Mouse (Mus musculus): ENCODE measurements around the gene Ccdc169.

Gene Ccdc169

DNA sequence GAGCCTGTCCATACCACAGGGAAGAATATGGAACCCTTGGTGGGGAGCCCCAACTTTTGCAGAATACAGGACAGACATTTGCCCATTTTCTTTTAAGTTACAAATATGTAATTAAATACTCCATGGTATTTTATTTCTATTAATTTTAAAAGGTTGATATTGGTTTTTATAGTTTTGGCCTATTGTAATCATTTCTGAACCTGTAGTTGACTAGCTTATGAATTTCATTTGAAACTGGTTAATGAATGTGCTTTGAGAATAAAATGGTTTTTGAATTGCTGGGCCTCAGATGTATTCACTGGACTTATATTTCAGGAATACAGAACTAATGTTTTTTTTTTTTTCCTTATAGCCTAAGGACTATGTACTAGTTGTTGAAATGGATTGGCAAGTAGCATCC is at the start of gene Ccdc169:
Ccdc169 (plus strand) TSS at position 301 of the 400 bp plus-strand sequence.
- CTCF ChIA-PET: no interaction called here

DNA sequence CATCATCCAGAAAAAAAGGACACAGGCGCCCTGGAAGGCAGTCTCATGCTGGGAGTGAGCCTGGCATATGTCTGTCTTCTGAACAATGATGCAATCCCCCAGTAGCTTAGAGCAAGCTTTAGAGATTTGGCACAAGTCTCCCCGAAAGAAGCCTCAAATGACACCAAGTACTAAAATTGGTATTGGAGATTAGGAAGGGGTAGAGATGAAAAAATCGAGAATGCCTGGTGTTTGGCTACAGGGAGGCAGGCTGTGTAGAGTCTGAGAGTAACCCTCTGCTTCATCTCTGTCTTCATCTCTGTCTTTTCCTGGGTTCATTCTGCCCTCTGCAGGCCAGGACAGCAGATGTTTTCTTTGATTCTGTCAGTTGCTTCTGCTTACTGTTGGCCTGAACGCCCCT is 49.8 kb upstream of the Ccdc169 start:
- CTCF ChIA-PET: no interaction called here

DNA sequence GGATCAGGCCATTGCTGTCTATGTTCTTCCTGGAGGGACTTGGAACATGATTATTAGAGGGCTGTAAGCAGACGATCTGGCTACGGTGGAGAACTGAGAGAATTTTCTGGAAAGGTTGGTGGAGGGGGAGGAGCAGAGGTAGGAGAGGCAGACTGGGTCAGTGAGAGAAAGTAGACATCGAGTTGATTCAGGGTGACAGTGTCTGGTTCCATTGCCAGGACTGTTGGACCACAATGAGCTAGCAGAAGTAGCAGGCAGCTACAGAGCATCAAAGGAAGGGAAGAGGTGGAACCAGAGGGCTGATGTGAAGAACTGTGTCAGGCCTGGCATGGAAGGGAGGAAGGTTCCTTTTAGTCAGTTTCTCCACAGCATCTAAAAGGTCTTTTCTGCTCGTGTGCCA is 48.8 kb upstream of the Ccdc169 start:
- CTCF ChIA-PET: no interaction called here

DNA sequence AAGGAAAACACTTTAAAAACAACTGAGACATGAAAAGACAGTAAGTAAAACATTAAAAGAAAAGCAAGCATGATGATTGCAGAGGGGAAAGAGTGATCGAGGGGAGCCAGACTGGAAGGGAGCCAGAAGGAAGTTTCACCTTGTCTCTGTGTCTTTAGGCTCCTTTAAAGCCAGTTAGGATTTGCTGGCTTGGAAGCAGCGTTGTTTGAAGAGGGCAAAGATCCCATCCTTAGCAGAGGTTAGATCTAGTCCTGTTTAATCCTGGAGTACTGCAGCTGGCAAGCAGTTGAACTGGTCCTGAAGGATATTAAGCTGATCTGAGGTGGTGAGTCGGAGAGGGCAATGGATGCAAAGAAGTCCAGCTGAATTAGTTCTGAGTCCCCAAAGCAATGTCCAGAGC is 48.3 kb upstream of the Ccdc169 start:
- CTCF ChIA-PET: no interaction called here

DNA sequence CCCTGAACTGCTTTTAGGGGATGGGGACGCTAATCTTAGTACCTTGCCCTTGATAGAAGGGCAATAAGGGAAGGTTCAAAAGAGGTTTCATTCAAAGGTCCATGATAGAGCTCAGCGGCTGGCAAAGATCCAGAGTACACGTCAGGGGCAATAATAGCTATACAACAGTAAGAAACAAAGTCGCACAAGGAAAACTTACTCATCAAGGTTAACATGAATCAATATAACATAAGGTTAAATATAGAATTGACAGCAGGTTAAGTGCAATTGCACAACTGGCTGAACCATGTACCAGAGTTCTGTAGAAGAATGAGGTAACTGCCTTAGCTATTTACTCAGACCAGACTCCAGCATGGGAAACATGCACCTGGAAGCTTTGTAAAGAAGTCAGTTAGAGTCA is 47.8 kb upstream of the Ccdc169 start:
- CTCF ChIA-PET: no interaction called here

DNA sequence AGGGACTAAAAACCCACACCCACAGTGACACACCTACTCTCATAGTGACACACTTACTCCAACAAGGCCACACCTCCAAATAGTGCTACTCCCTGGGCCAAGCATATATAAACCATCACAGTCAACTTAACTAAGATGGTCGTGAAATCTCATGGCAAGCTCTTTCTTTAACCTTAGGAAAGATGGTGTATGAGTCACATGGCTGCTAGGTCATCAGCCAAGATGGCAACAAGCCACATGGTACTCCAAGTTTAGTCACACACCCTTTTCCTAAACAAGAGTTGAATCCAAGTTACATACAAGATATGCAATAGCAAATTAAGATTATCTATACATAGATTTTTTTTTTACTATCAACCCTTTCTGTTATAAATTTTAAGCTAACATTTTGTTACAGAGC is 44.0 kb upstream of the Ccdc169 start:
- CTCF ChIA-PET: no interaction called here

DNA sequence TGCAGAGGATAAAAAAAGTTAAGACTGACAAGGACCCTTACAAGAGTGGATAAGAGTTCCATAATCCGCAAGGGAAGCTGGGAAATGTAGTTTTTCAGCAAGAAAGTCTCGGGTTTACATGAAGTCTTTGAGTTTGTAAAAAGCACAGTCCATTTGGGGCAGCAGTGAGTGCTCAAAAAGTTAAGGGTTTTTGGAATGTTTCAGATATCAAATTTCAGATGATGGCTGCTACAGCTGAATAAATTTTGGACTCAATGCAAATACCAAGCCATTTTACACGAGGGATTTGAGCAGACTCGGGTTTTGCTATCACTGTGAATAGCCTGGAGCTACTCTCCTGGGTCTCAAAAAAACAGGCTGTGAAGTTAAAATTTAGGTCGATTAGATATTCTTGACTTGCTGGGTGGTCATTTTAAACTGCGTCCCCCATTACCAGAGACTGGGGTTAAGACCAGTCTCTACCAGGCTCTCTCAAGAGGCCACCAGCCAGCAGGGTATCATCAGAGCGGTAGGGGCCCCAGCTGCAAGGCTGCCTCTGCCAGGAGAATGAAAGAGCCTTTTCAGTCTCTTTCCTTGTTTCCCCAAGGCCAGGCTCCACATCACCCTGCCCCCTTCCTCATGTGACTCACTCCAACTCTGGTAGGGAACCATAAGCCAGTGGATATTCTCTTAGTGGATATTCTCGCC is 41.0 kb upstream of the Ccdc169 start:
- CTCF ChIA-PET: no interaction called here

DNA sequence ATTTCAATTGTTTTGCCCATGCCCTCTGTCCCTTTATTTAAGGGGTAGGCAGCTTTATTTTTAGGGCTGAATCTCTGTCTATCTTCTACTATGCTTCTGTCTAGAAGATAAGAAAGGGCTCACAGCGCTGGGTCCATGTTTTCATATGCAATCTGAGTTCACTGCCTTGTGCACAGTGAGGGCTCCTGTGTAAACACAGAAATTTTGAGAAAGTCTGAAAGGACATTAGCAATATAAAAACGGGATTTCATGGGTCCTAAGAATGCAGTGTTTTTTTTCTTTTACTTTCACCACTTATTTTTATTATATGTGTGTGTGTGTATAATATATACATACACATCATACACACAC is 40.5 kb upstream of the Ccdc169 start:
- CTCF ChIA-PET: no interaction called here

DNA sequence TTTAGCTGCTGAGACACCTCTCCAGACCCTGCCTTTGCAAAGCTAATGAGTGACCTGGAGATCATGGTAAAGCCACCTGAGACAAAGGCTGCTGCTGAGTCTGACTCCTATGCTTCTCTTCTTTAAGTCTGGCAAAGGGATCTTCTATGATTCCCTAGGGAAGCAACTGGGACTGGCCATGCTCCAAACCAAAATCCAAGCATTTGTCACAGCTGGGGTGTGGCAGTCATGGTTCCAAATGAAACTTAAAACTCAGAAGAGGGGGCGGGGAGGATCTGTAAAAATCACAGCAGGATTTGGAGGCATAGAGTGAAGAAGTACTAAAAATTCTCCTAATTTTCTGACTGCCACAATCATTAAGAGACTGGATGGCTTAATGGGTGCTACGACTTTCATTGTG is 40.0 kb upstream of the Ccdc169 start:
- CTCF ChIA-PET: no interaction called here

DNA sequence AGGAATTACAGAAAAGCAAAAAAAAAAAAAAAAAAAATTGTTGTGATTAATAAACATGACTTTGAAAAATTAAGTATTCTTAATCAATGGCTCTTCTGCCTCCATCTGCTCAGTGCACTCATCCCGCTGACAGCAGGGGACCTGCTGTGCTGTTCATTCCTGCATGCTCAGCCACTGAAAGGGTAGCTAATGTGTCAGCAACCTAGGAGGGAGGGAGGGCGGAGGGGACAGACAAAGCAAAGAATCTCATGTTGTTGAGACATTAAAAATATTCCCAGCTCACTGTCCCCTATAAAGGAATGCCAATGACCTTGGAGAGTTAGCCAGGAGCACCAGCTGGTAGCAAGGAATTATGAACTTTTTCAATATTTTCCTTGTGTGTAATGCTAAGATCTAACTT is 39.1 kb upstream of the Ccdc169 start:
- CTCF ChIA-PET: no interaction called here

DNA sequence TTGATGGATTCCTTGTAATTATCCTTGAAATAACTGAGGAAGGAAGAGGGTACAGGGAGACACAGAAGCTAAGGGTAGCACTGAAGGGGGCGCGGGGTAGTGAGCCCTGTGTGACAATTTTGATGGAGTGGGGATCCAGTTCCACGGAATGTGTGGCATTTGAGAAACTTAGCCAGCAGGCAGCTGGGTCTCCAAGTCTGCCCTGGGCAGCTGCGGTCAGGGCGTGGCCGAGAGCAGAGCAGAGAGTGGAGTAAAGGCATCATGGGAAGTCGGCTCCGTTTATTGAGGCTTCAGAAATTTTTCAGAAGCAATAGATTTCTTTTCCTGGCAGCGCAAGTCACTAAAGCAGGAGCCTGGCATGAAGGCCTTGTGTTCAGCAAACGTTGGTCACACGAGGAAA is 38.1 kb upstream of the Ccdc169 start:
- CTCF ChIA-PET: no interaction called here

DNA sequence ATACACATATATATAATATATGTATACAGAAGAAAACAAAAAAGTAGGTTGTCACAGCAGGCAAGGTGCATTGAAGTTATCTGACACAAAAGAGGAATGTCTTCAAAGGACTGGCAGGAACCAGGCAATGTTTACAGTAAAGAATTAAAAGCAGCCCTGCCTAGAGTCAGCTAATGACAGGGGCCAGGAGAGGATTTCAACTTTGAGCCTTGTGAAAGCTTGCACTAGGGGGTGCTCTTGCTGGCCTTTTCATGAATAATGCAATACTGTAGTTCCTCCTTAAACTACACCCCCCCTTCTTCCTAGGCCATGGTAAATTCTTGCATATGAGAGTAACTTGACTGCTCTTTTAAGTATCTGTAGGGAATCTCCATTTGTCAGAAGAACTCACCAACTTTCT is 36.0 kb upstream of the Ccdc169 start:
- CTCF ChIA-PET: no interaction called here

DNA sequence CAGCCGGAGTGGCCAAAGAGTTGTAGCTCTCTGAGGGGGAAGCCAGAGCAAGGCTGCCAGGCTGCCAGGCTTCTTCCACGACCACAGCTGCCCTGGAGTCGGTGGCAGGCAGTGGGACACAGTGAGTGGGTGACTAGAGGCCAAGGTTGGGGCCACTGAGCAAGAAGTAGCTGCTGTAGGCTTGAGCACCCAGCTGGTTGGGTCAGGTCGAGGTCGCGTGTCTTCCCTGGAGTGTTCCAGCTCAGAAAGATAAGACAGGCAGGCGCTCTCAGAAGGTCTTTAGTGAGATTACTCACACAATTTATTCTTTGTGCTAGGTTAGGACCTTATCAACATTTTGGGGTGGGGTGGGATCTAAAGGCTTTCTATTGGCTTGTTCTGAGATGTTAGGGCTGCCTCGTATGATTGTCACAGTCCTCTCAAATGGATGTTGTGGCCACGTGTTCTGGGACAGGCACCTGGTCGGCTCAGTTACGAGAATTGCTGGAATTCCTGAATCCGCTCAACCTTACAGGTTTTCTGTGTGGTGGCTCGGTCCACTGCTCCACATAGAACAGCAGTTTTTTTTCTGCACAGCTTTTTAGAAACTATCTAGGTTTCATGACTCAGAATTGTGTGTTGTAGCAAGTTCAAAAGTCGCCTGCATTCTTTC is 31.6 kb upstream of the Ccdc169 start:
- CTCF ChIA-PET: no interaction called here

DNA sequence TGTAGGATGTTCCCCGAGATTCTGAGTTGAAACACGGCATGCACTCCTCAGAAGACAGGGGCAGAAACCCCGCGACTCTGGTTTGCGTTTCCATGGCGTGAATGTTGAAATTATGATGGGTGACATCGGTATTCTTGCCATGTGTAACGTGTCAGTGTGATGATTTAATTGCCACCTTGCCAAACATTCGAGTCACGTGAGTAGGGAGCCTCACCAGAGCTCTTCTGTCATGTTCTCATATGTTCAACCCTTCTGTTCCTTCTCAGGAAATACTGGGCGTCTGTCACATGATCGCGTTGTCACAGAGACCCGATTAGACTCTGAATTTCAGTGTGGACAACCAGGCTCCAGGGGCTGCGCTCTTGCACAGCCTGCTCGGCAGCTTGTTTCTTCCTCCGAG is 31.1 kb upstream of the Ccdc169 start:
- CTCF ChIA-PET: no interaction called here

DNA sequence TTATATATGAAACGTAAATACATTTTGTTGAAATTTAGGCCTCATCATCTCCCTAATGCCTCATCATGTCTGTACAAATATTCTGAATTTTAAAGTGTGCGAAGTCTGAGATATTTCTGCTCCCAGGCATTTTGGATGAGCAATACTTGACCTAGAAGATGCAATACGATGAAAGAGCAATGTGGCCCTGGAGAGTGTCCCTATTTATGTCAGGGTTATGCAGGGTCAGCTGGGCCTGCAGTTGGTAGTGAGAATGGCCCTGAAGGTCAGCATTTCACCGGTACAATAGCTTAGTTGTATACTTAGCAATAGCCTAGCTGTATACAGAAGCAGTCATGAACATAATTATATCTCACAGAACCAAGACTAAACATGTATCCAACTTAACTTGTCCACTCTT is 28.0 kb upstream of the Ccdc169 start:
- CTCF ChIA-PET: no interaction called here

DNA sequence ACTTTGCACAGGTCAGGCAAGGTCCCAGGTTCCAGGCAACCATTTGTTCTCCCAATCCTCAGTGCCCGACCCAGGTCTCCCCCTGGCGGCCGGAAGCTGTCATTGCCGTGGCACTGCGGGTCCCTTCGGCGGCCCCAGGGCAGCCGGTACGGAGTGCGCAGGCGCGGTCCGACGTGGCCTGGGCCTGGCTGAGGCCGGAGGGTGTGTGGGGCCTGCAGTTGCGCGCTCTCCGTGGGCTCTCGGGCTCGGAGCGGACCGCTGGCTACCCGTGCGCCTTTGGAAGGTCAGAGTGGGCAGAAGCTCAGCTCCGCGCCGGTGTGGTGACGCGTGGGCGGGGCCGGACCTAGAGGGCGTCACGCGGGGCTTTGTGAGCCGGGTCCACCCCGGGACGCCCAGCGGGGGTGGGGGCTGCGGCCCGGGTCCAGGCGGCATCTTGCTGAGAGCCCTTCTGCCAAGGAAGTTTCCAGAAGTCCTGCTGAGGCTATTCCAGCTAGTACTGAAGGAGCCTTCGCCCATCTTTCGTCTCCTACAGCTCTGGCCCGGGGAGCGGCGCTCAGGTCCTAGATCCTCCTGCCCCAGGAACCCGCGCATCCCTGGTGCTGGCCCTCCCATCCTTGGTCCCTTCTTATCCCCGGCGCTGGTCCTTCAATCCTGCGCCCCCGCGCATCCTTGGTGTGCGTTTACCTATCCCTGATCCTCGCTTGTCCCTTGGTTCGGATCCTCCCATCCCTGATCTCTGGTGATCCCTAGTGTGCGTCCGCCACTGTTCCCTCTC is 25.0 kb upstream of the Ccdc169 start, which contains the start of gene Spg20:
Spg20 (plus strand) TSS at position 174 of the 775 bp plus-strand sequence.
- CTCF ChIA-PET: no interaction called here

DNA sequence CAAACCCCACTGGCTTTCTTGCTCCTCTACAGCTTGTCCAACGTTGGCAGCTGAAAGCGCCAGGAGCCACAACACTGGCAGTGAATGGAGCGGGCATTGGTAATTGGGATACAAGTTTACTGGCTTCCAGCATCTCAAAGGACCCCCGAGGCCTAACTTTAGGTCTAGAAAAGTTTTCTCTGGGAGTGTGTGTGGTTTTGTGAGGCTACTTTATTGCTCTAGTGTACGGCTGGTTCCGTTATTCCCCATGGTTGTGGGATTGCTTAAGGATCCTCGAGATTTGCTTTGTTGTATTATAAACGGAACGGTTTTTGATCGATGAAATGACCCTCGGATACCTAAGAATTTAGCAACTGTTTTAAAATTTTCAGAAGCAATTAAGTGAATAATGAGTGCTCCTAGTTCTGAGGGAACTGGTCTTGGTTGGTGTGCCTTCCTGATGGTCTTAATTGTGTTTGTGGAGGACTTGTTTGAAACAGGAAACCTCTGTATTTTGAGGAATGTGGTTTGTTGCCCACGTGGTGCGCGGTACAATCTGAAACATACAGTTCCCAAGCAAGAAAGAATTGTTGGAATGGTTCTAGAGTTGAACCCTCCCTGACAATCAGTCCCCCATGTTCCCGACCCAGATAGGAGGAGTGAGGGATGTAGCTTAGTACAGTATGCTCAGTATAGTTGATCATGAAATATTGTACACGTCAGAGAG is 24.3 kb upstream of the Ccdc169 start:
- CTCF ChIA-PET: no interaction called here

DNA sequence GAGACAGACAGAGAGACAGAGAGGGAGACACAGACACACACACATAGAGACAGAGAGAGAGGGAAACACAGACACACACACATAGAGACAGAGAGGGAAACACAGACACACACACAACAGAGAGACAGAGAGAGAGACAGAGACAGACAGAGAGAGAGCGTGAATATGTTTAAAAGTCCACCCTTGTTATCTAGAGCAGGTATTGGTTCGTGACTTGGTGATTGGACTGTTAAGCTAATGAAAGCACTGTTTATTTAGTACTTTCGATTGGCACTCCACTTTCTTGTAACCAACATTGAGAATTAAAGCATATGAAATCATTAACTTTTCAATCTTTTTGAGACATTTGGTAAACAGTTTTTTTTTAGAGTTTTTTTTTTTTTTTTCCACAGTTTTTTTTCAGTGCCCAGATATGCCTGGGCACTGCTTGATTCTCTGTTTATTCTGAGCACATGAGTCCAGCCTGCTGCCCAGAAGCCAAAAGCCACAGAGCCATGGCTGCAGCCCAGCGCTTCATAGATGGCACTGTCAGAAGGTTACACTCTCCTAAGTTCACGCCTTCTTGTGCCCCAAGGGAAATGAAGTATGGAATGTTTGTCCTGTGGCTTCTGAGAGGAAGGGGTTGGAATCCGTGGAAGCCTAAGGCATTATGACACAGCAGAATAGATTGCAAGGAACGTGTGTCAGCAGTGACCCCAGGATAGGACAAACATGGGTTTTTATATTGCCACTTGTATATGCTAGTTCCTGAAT is 22.6 kb upstream of the Ccdc169 start:
- CTCF ChIA-PET: no interaction called here

DNA sequence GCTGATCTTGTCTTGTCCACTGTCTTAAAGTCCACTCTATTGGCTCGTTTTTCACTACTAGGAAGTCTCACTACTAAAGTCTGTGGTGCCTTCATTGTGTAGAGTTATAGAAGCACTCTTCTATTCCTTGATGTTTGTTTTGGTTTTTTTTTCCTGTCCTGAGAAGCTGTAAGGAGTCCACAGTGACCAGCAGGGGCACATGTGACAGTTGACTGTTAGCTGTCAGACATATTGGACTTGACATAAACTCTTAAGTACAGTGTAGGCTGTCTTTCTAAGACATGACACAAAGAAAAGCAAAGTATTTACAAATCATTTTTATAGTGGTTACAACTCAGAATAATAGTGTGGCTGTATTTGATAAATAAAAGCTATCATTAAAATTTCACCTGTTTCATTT is 22.1 kb upstream of the Ccdc169 start:
- CTCF ChIA-PET: no interaction called here

DNA sequence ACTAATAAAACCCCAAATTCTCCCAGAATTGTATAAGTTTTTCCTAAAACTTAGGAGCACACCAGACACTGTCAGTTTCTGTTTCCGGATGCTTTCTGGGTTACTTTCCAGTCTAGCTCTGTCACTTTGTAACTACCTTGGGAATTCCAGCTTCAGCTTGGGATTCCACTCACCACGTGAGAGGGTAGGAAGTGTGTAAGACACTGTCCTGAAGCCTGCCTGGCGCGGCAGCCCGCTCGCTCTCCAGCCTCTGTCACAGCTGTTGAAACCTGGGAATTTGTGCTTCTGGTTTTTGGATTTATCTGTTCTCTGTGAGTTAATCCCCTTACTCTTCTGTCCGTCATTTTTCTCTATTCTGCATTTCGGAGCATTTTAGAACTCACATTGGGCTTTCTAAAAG is 21.1 kb upstream of the Ccdc169 start:
- CTCF ChIA-PET: no interaction called here

DNA sequence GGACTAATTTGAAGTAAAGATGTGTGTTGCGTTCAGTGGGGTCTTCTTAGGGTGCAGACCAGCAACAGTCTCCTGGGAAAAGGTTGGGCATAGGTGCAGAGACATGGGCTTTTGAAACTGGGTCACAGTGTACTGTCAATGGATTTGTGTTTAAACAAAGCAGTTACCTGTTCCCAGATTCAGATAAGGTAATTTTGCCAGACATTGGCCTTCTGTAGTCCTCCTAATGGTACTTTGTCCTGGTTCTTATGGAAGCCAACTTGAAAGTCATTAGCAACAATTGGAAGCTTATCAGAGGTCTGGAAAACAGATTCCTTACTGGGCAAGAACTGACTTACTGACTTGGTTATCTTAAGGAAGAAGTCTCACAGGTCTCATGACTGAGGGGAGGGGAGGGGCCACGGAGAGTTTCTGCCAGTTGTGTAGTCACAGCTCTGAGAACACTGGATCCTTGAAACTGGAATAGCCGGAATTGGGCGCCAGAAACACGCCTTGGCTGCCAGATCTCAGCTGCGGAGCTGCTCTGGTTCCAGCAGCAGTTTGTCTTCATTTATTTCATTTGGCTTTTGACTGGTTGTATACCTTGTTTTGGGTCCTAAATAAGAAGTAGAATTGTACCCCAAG is 17.8 kb upstream of the Ccdc169 start:
- CTCF ChIA-PET: no interaction called here
